Mouse (Mus musculus): Measurements from ENCODE around the gene Supv3l1.

- TF ChIP-seq POLR2A (IDR thresholded peaks at IDR 0.05; ENCODE audit: low read depth, low read length), result no peak
- no peak for TF ChIP-seq CTCF (IDR thresholded peaks at IDR 0.05; ENCODE audit: extremely low read depth, insufficient read length, insufficient replicate concordance, low read depth, low read length)
These were observed 30.1 kb downstream of the Supv3l1 start for GRCm38 (mm10) chr10:62419422-62419821.
